Mouse (Mus musculus): ENCODE measurements around the gene Ski.

DNA sequence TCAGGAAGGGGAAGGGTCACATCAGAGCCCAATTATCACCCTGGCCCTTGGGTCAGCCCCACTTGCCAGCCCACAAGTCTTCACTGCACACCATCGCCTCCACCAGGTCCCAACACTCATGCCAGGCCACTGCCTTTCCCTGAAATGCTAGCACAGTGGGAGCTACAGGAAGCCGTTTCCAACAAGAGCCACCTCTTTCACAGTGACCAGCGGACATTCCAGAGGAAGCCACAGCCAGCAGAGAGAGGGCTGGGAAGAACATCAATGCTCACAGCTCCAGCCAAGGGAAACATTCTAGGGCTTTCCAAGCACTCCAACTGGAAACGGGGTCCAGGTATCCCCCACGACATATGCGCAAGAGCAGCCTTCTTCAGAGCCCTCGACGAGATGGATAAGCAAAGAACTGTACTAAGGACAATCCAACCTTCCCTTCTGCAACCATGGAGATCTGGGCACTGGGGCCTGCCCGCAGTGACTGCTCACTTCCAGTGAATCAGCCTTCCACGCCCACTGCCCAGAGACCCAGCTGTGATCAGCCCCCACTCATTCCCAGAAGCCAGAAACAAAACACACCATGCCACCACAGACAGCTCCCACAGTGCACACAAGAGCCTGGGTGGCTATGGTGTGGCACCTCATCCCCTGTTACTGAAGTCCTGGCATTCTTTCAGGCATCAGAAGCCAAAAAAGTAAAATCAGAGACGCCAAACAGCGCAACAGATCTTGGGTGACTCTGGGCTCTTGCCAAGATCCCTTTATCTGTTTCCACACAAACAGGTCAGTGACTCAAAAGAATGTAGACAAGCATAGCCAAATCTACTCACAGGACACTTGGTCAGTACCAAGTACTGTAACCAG, 6.4 kb downstream of the Ski start:
- TF ChIP-seq POLR2A (IDR thresholded peaks at IDR 0.05; ENCODE audit: extremely low read depth, insufficient read depth, low read length), result no peak
- TF ChIP-seq CTCF (IDR thresholded peaks at IDR 0.05; ENCODE audit: low read depth, low read length), result no peak
